Mouse (Mus musculus): ENCODE measurements around the gene 4930583I09Rik. TPM values are rescaled to one million over a fixed set of nuclear protein-coding genes. Genes with fewer than 3 reads are reported as not detected.

4930583I09Rik gene
- total RNA-seq (2023) = not detected

GRCm38 (mm10) chr17:64835928-64836327 lies at the start of gene 4930583I09Rik:
Gene 4930583I09Rik, minus strand, starts transcription at chr17:64836071.

Other genes with a start within 250 kb of the 4930583I09Rik start
- 47.9 TPM for gene Man2a1, start 235.3 kb downstream of the 4930583I09Rik start, total RNA-seq (2023)